Mouse (Mus musculus): ENCODE results near the gene Rpa3. TPM values are rescaled to one million over a fixed set of nuclear protein-coding genes. Genes with fewer than 3 reads are reported as not detected.

Gene Rpa3
- total and polyA plus RNA-seq, 3 experiments, result 74.0 to 264 (median 107) TPM

- Histone ChIP-seq H3K4me1 (ENCODE audit: control insufficient read depth in 1 of 2, insufficient read depth in 2 of 2) (peaks cover 0 to 7% of the 10 kb centered on the region in 2 experiments; a peak in 2 of 4 replicates), H3K27ac (ENCODE audit: insufficient read depth, low read depth) (peak overlapping the region; percentile 29; the same call in 1 of the 2 replicates), H3K9me3 (replicated peaks; ENCODE audit: low read length) (no peaks in the 10 kb centered on the region), H3K36me3 (replicated peaks in 1 of 2; ENCODE audit: control insufficient read depth in 1 of 2, insufficient read depth in 1 of 2, low read length in 1 of 2) (peaks cover 0 to 9% of the 10 kb centered on the region in 2 experiments), H3K79me2 (replicated peaks; ENCODE audit: control insufficient read depth, extremely low read depth, insufficient read depth, poor library complexity, severe bottlenecking) (peaks cover 22% of the 10 kb centered on the region), H3K4me2 (ENCODE audit: insufficient read depth, low read depth, poor library complexity, severe bottlenecking) (peak overlapping the region; percentile 91), H3K27me3 (replicated peaks) (no peaks in the 10 kb centered on the region), H3K9ac (ENCODE audit: insufficient read depth, low read depth) (peak overlapping the region; percentile 84), H3K4me3 (replicated peaks in 1 of 3; ENCODE audit: low read depth in 2 of 3, low read length in 2 of 3, poor library complexity in 1 of 3) (peak overlapping the region; percentile 85 to 94 (median 93))
- no peak for TF ChIP-seq POLR2AphosphoS2 (IDR thresholded peaks at IDR 0.05; ENCODE audit: low read depth, low read length)
- no peak for TF ChIP-seq ZC3H11A (IDR thresholded peaks at IDR 0.05; ENCODE audit: low read depth, low read length)
- no peak for TF ChIP-seq JUND (conservative IDR thresholded peaks at IDR 0.05; ENCODE audit: low read depth, low read length)
- TF ChIP-seq NELFE (IDR thresholded peaks at IDR 0.05; ENCODE audit: low read depth, low read length), result no peak
- TF ChIP-seq USF1 (IDR thresholded peaks at IDR 0.05; ENCODE audit: low read depth, low read length), result no peak
- DNase-seq (ENCODE audit: extremely low read depth), result no peak
- dilution Hi-C loops (cut with MboI; ENCODE audit: extremely low pct_ligation_motif_present, extremely low pct_unique_long_range_greater_than_20kb, low sequenced_read_pairs) (no loop called here), in situ Hi-C loops (cut with MboI; ENCODE audit: low pct_ligation_motif_present, low pct_unique_long_range_greater_than_20kb, low sequenced_read_pairs) (no loop called here)
These were observed 683 bp upstream of the Rpa3 start for GRCm38 (mm10) chr6:8259667-8260044.

- dilution Hi-C loops (cut with MboI; ENCODE audit: extremely low pct_ligation_motif_present, extremely low pct_unique_long_range_greater_than_20kb, low sequenced_read_pairs), result no loop called here
- H3K27ac ChIP-seq (ENCODE audit: insufficient read depth, low read depth), result no peak overlapping the region
- H3K4me1 ChIP-seq (ENCODE audit: control insufficient read depth in 1 of 2, insufficient read depth in 2 of 2), result peaks cover 0 to 7% of the 10 kb centered on the region in 2 experiments; a peak in 2 of 4 replicates
- H3K27me3 ChIP-seq (replicated peaks), result no peaks in the 10 kb centered on the region
- H3K36me3 ChIP-seq (replicated peaks in 1 of 2; ENCODE audit: control insufficient read depth in 1 of 2, insufficient read depth in 1 of 2, low read length in 1 of 2), result peaks cover 0 to 16% of the 10 kb centered on the region in 2 experiments
- H3K9ac ChIP-seq (ENCODE audit: insufficient read depth, low read depth), result peak overlapping the region; percentile 72
- H3K79me2 ChIP-seq (replicated peaks; ENCODE audit: control insufficient read depth, extremely low read depth, insufficient read depth, poor library complexity, severe bottlenecking), result peaks cover 22% of the 10 kb centered on the region
- peak overlapping the region; percentile 93 to 98 (median 94) for H3K4me3 ChIP-seq (replicated peaks in 1 of 3; ENCODE audit: low read depth in 2 of 3, low read length in 2 of 3, poor library complexity in 1 of 3)
- peak; percentile 15 for DNase-seq (ENCODE audit: extremely low read depth)
- in situ Hi-C loops (cut with MboI; ENCODE audit: low pct_ligation_motif_present, low pct_unique_long_range_greater_than_20kb, low sequenced_read_pairs), result no loop called here
- no peaks in the 10 kb centered on the region for H3K9me3 ChIP-seq (replicated peaks; ENCODE audit: low read length)
- TF ChIP-seq NELFE (IDR thresholded peaks at IDR 0.05; ENCODE audit: low read depth, low read length) (no peak), MXI1 (IDR thresholded peaks at IDR 0.05; ENCODE audit: low read depth, low read length) (0 out of 2 replicates have a peak, but pooled peaks have one; percentile 8)
- peak overlapping the region; percentile 91 for H3K4me2 ChIP-seq (ENCODE audit: insufficient read depth, low read depth, poor library complexity, severe bottlenecking)
These were observed 657 bp downstream of the Rpa3 start for GRCm38 (mm10) chr6:8258316-8258715.

DNA sequence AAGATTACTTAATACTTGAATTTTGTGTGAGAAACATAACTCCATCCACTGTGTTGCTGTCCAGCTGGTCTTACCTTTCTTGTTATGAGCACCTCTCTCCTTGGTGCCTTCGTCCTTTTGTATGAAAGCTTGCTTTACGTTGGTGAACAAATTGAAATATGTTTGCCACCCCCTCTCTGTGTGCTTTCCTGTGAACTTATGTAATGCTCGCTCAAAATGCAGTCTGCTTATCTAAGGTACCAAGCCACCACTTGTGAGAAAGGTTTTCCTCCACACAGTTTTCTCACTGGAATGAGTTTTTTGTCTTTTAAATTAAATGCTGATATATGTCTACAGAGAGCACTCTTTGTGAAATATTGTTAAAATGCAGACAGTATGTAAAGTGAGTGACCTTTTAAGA, 30.4 kb downstream of the Rpa3 start:
- Histone ChIP-seq H3K4me2 (ENCODE audit: insufficient read depth, low read depth, poor library complexity, severe bottlenecking) (no peak overlapping the region), H3K36me3 (replicated peaks in 1 of 2; ENCODE audit: control insufficient read depth in 1 of 2, insufficient read depth in 1 of 2, low read length in 1 of 2) (peaks cover 45 to 71% of the 10 kb centered on the region in 2 experiments), H3K79me2 (replicated peaks; ENCODE audit: control insufficient read depth, extremely low read depth, insufficient read depth, poor library complexity, severe bottlenecking) (no peaks in the 10 kb centered on the region), H3K27ac (ENCODE audit: insufficient read depth, low read depth) (no peak overlapping the region), H3K27me3 (replicated peaks) (no peaks in the 10 kb centered on the region), H3K4me1 (ENCODE audit: control insufficient read depth in 1 of 2, insufficient read depth in 2 of 2) (no peaks in the 10 kb centered on the region), H3K4me3 (replicated peaks in 1 of 3; ENCODE audit: low read depth in 2 of 3, low read length in 2 of 3, poor library complexity in 1 of 3) (no peak overlapping the region), H3K9me3 (replicated peaks; ENCODE audit: low read length) (no peaks in the 10 kb centered on the region), H3K9ac (ENCODE audit: insufficient read depth, low read depth) (no peak overlapping the region)
- TF ChIP-seq CTCF (conservative IDR thresholded peaks at IDR 0.05 in 1 of 2, IDR thresholded peaks at IDR 0.05 in 1 of 2; ENCODE audit: low read depth in 2 of 2, low read length in 2 of 2) (no peak), JUN (IDR thresholded peaks at IDR 0.05; ENCODE audit: insufficient read depth, low read depth, low read length) (no peak), USF2 (conservative IDR thresholded peaks at IDR 0.05; ENCODE audit: low read depth, low read length) (no peak), UBTF (IDR thresholded peaks at IDR 0.05; ENCODE audit: low read depth, low read length) (no peak), EP300 (IDR thresholded peaks at IDR 0.05; ENCODE audit: low read length) (no peak), ZMIZ1 (IDR thresholded peaks at IDR 0.05; ENCODE audit: low read depth, low read length) (no peak), TBP (conservative IDR thresholded peaks at IDR 0.05; ENCODE audit: low read depth, low read length) (no peak), ZNF384 (IDR thresholded peaks at IDR 0.05; ENCODE audit: low read depth, low read length) (no peak), USF1 (IDR thresholded peaks at IDR 0.05; ENCODE audit: low read depth, low read length) (no peak), RCOR1 (conservative IDR thresholded peaks at IDR 0.05; ENCODE audit: low read depth, low read length) (no peak), IRF4 (IDR thresholded peaks at IDR 0.05; ENCODE audit: low read depth, low read length) (no peak), JUND (conservative IDR thresholded peaks at IDR 0.05; ENCODE audit: low read depth, low read length) (no peak), ZKSCAN1 (IDR thresholded peaks at IDR 0.05; ENCODE audit: borderline replicate concordance, low read depth, low read length) (no peak), NRF1 (IDR thresholded peaks at IDR 0.05; ENCODE audit: low read depth, low read length) (no peak), MXI1 (IDR thresholded peaks at IDR 0.05; ENCODE audit: low read depth, low read length) (no peak)
- DNase-seq (ENCODE audit: extremely low read depth), result no peak
- dilution Hi-C loops (cut with MboI; ENCODE audit: extremely low pct_ligation_motif_present, extremely low pct_unique_long_range_greater_than_20kb, low sequenced_read_pairs), result no loop called here
- in situ Hi-C loops (cut with MboI; ENCODE audit: low pct_ligation_motif_present, low pct_unique_long_range_greater_than_20kb, low sequenced_read_pairs), result no loop called here
